Mouse (Mus musculus) embryo, embryonic 10 days (tissue): ENCODE measurements around the gene Plaa.
A peak's percentile ranks its signal among the peaks of the same experiment; 100 is the strongest.

Experiments
- DNase-seq: peaks from one replicate; pipeline ENCODE4 v3.0.0-alpha.2; 2015; ENCODE audit warnings: low spot score

The Plaa gene

GRCm38 (mm10) chr4:94554955-94555494, 48.0 kb downstream of the Plaa start:
- DNase-seq: no peak

- DNase-seq: no peak
These were observed 58.7 kb downstream of the Plaa start for GRCm38 (mm10) chr4:94544321-94544720.

GRCm38 (mm10) chr4:94543041-94543440, 60.0 kb downstream of the Plaa start:
- DNase-seq: no peak

- DNase-seq: no peak
These were observed 69.8 kb downstream of the Plaa start for GRCm38 (mm10) chr4:94533205-94533604.

- DNase-seq: no peak
These were observed 73.6 kb downstream of the Plaa start for GRCm38 (mm10) chr4:94529448-94529847.

- DNase-seq: no peak
These were observed 79.7 kb downstream of the Plaa start for GRCm38 (mm10) chr4:94523321-94523720.

- peak; percentile 85 for DNase-seq
These were observed 85.4 kb downstream of the Plaa start for GRCm38 (mm10) chr4:94517631-94518030.
